Mouse (Mus musculus) layer of hippocampus, adult 9-10 months (tissue): ENCODE measurements around the gene Plekhm1.

ENCODE experiments used
- DNase-seq: peaks from one replicate; pipeline ENCODE4 v3.0.0; 2022; ENCODE audit warnings: low spot score

Gene Plekhm1

DNA sequence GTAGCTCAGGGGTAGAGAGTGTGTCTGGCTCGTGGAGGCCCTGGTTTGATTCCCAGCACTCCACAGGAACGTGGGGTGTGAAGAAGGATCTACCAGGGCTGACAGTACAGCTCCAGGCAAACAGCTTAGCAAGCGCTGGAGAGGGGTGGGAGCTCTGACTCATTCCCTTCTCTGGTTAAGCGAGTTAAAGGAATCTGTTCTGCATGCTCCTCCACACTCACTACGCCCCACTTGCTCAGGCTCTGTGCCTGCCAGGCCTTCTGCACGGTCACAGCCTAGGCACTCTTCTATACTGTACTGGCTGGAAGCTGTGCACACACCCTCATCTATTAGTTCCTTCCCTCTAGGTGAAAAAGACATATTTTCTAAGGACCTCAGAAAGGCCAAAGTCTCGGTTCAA lies 18.5 kb downstream of the Plekhm1 start:
- no peak for DNase-seq

DNA sequence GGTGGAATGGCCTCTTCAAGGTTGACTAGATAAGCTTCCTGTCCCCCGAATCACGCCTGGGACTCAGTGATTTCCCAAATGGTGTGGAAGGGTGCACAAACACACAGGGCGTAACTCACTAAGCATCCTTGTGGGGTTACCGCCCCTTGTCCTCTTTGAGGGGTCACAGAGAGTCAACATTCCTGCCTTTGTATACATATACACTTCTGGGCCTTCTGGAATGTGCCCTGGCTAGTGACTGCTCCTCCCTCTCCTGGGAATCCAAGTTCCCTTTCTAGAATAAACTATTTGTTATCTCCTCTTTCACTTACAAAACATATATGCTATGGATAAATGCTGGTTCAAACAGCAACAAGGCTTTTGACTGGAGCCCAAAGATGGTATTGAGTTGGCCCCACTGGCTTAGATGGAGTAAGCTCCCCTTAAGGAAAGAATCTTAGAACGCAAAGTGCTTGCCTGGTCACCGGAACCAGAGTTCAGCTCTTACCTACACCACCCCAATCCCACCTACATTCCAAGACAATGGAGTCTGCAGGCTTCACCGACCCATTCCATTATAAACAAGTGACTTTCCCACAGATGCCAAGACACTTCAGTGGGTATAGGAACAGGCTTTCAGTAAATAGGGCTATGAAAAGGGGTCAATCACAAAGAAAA lies 24.5 kb downstream of the Plekhm1 start:
- DNase-seq, result no peak

DNA sequence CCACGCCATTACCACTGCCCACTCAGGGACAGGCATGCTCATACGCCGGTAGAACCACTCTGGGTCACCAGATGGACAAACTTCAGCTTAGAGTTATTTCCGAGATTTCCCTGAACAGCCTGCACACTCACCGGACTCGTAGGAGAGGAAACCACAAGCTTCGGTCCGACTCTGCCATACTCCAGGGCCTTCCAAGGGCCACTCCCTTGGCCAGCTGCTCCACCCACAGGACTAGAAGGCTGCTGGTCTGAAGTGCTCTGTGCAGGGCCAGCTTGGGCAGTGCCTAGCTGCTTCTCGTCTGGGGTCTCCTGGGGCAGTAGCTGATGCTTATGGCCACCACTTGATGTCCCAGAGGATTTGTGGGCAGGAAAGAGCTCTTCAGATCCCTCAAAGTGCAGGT lies 25.7 kb downstream of the Plekhm1 start:
- no peak for DNase-seq

DNA sequence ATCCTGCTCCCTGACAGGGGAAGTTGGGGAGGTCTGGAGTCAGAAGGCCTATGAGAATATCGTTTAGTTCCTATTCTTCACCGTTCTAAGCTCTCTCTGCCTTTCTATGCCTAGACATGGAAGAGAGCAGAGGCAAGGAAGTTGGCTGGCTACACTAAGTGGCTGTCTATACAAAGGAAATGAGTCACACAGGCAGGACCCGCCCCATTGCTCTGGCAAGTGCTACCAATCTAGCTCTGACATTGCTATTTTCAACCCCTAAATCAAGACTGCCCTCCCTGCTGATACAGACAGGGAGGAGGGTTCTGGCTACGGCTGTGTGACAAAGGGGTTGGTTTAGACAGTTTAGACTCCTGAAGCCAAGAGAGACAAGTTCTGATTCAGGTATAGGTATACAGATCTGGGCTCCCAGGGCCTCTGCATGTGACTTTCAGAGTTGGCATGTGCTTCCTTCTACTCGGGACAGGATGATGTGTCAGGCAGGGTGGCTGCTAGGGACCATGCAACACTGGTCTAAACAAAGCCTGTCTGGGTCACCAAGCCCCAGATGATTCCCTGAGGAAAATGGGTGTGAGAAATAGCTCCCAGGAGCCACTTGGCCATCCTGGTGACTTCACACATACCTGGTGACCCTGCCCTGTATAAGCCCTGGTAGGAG lies 30.4 kb downstream of the Plekhm1 start:
- no peak for DNase-seq

DNA sequence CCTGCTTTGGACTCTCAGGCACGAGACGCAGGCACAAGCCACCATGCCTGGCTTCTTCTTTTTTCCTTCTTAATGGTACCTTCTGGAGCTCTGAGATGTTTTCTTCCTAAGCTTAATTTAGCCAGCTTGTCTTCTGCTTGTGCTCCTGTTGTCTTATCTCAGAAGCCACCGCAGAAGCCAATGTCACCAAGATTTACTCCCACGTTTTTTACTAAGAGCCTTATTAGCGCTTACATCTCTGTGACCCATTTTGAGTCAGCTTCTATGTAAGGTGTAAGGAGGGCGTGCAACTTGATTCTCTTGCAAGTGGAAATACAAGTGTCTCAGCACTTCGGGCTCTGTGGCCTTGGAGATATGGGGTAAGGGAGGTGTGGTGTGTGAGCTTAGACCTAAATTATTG lies 31.0 kb downstream of the Plekhm1 start:
- no peak for DNase-seq

DNA sequence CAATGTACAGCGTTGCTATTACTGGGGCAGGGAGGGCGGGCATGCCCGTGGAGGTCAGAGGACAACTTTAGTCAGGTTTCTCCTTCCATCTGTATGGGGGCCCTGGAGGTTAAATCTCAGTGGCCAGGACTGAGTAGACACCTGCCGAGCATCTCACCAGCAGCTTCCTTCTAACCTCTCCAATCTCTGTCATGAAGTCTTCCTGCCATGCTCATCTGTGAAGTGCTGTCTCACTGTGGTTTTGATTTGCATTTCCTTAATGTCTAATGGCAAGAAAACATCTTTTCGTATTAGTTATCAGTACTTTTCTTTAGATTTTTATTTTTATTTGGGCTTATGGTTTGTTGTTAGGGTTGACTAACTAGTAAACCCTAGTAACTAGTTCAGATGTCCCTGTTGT lies 32.0 kb downstream of the Plekhm1 start:
- no peak for DNase-seq

DNA sequence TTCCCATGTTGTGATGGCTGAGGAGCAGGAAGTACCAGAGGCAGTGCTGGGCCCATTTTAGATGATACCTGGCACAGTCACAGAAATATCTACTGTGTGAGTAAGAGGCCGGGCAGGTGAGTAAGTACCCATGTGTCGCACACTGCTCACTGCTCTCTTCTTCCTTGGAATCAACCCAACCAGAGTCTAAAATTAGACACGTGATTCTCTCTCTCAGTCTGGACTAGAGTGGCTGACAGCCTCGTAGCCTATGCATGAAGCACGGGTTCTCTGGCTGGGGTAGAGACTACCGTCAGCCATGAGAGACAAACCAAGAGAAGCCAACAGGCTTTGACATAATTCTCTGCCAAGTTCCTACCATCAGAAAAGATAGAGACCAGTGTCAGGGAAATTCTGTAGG lies 34.1 kb downstream of the Plekhm1 start:
- no peak for DNase-seq

DNA sequence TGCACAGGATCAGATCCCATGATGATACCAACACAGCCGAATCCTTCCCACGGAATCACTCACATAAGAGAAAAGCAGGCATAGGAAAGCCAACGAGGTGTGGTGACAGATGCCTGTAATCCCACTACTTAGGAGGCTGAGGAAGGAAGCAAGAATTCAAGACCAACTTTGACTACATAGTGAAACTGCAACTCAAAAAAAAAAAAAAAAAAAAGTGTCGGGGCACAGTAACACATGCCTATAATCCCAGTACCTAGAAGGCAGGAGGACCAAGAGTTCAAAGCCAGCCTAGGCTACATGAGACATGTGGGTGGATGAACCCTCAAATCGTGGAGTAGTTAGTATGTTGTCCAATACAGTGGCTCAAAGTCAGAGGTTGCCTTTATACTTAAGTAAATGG lies 36.7 kb downstream of the Plekhm1 start:
- no peak for DNase-seq

DNA sequence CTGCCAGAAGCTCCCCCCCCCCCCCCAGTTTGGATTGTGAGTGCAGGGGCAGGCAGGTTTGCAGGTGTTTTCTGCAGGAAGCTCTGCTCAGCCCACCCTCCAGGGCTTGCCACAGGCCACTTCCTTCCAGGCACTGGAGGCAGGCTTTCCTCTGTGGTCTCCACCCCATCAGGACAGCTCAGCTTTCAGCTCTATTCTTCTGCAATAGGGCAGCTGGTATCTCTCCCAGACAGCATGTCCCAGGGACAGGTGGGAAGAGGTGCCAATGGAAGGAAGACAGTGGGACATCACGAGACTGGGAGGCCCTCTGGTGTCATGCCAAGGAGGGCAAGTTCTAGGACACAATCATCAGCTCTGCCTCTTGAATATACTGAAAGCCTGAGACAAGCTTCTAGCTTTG lies 37.2 kb downstream of the Plekhm1 start:
- DNase-seq, result no peak

DNA sequence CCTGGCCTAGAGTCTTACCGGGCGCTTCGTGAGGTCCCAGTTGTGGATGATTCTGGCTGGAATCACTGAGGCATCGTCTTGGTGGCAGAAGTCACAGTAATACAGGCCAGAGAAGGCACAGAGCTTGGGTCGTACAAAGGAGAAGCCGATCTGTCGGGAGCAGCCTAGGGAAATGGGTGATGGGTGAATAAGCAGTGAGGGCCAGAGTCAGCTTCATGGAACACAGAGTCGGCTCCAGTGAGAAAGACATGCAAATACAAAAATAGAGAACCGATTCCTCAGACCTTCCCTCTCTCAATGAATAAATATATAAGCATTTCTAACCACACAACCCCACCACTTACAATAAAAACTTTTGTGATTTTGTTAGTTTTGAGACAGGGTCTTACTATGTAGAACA lies 38.6 kb downstream of the Plekhm1 start:
- no peak for DNase-seq

DNA sequence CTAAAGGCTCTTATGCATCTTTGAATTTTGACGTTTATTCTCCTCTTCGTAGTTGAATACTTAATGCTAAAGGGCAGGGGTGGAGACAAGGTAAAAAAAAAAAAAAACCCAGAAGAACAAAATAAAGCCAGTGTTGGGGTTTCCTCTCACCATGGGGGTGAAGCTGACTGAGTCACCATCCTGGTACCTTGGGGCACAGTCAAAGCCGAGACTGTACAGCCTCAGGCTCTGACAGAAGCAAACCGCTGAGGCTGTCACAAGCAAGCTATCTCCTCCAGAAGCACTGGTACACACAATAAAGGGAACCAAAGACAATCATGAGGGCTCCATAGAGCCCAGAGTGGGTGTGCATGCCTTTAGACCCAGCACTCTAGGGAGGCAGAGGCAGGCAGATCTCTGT lies 39.9 kb downstream of the Plekhm1 start:
- DNase-seq, result no peak

DNA sequence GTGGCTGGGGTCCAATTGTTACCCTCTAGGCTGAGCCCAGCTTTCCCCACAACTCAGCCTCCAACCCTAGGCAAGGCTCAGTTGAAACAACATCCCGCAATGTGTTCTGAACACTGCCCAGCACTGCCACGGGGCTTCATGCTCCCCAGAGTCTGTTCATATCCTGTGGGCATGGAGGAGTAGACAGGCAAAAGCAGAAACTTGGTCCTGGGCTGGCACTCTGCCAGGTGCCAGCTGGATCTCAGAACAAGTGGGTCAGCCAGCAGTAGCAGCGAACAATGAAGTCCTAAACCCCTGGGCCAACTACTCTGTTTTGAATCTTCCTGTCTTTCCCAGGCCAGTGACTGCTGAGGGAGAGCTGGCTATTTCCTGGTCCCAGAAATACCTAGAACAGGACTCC lies 40.4 kb downstream of the Plekhm1 start:
- DNase-seq, result no peak

DNA sequence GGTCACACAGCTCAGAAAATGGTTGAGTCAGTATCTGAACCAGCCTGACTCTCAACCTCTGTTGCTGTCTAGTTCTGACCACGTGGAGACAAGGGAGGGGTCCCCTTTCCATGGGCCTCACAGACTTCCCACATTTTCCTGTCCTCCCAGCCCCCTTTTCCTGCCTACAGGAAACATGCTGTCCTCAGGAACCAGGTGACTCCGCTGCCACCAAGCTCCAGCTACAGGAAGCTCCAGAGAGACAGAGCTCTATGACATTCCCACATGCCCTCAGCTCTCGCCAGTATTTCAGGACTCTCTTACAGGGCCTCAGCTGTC lies 41.3 kb downstream of the Plekhm1 start:
- DNase-seq, result no peak

DNA sequence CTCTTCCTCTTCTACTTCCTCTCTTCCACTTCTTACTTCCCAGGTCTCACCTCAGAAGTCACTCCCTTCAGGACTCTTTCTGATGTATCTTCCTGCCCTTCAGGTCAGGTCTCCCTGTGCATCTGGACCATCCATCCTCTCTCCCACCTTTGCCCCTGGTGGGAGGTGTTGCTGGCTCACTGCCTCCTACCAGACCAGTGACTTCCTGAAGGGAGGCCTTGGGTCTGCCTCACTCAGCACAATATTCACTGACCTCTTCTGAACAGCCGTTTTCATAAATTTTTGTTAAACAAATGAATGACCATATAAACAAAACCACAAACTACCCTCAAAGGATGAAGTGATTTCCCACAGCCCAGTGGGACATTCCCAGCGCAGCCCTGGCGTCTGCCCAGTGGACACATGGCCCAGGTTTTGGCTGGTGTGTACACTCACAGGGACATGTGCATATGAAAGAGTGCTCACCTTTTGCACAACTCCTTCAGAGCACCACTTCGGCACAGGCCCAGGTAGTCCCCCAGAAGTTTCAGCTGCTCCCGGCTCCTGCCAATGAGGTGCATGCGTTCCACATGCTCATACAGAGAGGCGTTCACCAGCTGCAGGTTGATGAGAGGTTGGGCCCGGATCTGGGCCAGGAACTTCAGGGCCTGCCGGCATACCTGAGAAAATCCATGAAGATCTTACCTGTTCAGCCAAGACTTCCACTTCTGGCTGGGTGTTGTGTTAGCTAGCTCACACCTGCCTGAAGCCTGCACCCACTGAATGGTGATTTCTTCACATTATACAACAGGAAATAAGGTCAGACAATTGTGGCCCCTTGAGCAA lies 41.9 kb downstream of the Plekhm1 start:
- DNase-seq, result no peak

DNA sequence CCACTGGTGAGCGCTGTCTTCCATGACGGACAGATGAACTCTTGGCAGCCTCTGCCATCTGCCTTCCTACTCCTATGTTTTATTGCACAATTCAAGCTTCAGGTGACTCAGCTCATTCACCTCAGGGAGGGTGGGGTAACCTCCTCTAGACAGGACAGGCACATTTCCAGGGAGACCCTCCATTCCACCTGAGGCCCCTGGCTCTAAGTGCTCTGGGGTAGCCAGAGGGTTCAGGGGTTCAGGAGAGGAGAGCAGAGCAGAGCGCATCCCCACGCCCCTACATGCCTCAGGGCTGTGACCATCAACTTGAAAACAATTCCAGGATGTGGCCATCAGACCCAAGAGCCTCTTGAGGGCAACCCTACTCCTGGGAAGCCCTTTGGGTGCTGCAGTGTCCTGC lies 47.0 kb downstream of the Plekhm1 start:
- no peak for DNase-seq

DNA sequence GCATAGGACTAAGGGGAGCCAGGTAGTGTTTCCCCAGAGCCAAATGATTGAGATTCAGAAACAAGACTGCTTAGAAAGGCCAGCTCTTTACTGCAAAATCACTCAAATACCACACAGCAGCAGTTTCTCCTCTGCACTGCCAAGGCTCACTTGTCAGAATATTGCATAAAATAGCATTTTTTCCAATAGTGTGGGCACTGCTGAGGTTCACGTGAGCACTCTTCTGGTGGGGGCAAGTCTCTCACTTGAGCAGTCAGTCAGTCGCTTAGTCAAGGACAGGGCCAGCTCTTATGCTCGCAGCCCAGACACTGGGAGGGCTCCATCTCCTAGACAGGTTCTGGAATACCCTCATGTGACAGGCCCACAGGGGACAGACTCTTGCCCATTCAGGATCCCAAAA lies 47.5 kb downstream of the Plekhm1 start:
- DNase-seq, result no peak

DNA sequence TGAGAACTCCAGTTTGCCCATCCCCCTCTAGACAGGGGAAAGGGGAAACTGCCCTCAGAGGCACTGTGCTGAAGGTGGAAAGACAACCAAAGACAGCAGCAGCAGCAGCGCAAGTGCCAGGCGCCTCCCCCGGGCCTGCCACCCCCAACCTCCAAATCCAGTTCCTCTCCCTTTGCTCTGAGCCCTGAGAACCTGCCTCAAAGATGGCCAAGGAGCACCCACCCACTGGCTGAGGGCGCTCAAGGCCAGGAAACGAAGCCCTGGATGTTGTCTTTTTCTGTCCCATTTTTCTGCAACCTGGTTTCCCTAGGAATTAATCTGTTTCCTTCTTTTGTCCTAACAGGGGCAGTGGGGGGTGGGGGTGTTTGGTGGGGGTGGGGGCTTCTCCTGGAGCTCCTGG lies 48.2 kb downstream of the Plekhm1 start:
- no peak for DNase-seq

DNA sequence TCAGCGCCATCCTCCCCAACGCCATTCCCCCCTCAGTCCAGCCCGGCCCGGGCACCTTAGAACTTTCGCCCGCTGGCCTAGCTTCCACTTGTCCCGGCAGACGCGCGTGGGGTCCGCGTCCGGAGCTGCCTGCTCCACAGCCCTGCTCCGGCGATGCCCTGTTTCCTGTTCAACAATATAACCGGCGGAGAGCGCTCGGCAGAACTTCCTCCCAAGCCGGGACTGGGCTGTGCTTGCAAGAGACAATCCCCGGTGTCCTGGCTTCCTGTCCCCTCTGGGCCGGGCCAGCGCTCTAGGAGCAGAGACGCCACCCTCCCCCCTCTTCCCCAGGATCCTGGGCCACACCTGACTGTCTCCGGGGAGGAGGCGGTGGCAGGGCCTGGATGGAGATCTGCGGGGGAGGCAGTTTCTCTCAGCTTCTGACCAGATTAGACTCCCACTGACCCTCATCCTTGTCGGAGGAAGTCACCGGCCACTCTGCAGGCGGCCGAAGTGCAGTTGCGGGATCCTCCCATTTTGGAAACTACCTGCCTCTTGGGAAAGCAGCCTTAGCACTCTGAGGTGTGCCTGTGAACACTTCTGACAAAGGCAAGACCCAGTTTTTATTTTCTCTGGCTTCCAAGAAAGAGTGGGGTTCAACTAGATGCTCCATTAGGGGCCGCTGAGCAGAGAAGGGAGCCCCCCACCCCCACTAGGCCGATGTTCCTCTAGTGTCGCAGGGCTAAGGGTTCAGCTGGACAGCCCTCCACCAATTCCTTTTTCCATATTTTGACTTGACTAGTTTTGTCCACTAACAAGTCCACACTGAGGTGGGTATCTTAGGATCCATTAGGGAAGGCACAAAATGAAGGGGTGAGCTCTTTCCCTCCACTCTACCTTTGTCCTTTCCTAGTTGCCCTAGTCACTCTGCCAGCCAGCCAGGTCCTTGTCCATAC lies 49.0 kb downstream of the Plekhm1 start, which contains the start of gene Arhgap27:
Gene Arhgap27, minus strand, starts transcription at position 479 of the 935 bp plus-strand sequence.
- no peak for DNase-seq

DNA sequence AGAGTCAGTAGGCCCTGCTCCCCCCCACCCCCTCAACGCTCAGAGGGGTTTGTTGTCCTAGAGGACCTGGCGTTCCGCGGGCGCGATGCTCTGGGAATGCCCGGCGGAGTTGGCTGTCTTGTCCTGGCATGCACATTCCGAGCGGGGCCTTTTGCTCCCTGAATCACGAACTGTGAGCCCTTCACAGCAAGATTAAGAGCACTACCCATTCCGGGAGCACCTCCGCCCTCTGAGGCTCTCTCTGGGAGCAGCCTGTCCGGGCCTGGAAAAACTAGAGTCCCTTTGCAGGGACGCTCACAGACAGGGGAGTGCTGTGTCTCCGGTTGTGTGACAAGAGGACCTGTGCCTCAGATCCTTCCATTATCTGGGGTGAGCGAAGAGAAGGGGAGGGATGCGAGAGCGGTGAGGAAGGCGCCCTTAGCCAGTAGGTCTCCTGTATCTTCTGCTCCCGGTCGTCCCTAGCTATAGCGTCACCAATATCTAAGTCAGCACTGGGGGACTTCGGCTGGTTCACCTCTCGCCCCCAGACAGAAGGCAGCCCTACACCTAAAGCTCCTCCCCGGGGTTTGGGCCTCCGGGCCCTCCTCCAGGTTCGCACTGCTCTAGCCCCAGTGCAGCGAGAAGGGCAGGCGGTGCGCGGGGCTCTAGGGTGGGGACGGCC lies 49.8 kb downstream of the Plekhm1 start:
- DNase-seq, result no peak

DNA sequence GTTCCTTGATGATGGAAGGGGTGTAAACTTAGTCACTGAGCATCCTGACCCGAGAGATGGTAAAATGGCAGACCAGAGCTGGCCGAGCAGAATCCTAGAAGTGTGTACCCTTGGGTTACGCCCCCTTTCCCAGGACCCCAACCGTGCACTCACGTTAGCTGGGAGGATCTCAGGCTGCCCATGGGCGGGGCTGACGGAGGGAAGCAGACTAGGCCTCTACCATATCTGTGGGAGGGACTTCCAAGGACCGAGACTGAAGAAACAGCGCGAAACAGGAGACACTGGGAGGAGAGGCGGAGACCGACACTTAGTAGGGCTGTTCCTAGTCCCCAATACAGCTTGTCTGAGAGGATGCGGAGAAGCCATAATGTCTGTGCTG lies 50.4 kb downstream of the Plekhm1 start:
- DNase-seq, result no peak

DNA sequence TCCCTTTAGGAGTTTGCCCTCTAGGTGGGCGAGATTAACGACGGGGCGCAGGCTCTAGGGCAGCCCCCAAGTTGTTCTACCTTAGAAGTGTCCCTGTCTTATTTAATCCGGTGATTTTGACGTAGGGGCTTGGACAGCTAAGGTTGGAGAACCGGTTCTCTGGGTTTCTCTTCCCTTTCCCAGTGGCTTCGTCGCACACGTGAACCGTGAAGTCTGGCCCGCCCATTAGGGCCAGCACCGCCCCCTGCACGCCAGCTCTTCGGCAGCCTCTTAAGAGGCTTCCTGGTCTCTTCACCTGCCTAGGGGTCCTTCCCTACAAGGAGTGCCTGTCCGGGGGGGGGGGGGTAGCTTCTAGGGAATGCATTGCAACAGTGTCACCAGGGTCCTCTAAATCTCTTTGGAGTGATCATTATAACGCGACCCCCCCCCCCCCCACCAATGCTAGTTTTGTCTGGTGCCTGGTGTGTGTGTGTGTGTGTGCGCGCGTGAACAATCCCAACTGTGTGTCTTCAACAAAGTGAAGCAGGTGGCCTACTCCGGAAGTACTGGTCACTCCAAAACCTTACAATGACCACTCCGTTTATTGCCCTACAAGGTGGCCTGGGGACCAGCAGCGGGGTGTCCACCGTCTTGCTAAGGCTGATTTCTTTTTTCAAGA lies 51.0 kb downstream of the Plekhm1 start:
- no peak for DNase-seq
